Mouse (Mus musculus) kidney, postnatal 4 days (tissue): ENCODE measurements around the gene Tmem223.

ENCODE experiments used
- DNase-seq, 2 experiments: peaks; one replicate each; pipeline ENCODE4 v3.0.0; 2021; ENCODE audit warnings: mixed read lengths in 2 of 2

Tmem223 gene

DNA sequence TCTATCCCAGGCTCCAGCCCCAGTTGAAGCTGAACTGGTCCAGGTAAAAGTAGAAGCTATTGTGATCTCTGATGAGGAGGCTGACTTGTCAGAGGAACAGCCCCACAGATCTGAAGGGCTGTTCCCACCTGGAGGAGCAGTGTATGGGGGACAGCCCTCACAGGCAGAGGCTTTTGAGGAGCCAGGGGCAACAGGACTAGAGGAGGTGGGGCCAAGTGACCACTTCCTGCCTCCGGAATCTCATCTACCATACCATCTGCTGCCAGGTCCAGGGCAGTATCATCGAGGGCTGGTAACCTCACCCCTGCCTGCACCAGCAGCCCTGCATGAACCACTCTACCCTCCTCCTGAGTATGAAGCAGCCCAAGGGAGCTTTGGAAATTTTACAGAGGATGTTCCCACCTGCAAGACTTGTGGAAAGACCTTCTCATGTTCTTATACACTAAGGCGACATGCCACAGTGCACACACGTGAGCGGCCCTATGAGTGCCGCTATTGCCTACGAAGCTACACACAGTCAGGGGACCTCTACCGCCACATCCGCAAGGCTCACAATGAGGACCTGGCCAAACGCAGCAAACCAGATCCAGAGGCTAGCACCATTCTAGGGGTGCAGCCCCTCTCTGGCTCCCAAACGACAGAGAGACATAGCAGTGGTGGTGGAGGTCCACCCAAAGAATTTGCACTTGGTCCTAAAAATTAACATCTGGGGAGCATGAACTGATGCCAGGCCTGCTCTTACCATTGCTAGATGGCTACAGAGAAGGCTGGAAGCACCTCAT is 33.3 kb downstream of the Tmem223 start:
- no peak for DNase-seq

DNA sequence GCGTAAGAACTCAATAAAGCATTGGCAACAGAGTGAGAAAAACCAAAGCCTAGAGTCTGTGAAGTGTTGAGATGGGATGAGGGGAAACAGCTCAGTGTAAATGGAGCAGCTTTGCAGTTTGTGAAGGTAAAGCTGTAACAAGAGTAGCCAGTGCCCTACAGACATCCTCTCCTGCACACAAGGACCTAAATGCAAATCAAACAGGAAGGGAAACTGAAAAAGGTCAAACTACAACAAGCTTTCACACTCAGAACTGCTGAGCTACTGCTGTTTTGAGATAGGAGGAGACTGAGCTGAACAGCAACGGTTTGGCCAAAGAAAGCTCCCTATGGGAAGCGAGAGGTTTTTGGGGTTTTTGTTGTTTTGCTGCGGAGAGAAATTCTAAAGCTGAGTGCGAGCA is 36.0 kb downstream of the Tmem223 start:
- no peak for DNase-seq

DNA sequence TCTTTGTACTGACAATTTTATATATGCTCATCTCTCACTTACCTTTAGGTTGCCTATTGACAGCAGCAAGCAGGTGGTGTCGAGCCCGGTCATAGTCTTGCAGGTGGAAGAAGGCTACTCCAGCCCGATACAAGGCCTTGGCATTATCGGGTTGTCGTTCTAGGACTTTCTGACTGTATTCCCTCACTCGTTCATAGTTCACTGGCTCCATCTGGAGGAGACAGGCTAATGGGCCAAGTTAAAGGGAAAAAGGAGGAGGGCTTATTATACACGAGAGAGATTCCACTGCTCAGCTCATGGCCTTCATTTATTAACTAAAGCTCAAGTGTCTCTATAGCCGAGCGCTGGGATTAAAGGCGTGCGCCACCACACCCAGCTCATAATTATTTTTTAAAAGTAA is 45.0 kb downstream of the Tmem223 start:
- peak; percentile 27 to 52 for DNase-seq

DNA sequence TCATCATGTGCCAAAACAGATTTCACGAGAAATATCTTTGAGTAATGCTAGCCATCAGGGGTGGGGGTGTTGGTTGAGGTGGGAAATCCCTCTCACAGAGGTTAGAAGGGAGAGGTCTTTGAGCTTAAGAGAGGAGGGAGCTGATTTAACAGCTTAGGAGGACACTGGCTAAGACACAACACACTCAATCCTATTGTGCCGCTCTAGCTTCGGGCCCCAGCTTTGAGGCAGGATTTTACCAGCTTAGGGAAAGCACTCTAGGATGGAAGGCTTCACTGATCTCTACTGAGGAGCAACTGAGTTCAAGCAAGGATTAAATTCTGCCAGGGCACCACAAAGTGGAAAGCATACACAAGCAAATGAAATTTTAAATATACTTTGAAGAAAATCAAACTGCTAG is 46.2 kb downstream of the Tmem223 start:
- DNase-seq: no peak

DNA sequence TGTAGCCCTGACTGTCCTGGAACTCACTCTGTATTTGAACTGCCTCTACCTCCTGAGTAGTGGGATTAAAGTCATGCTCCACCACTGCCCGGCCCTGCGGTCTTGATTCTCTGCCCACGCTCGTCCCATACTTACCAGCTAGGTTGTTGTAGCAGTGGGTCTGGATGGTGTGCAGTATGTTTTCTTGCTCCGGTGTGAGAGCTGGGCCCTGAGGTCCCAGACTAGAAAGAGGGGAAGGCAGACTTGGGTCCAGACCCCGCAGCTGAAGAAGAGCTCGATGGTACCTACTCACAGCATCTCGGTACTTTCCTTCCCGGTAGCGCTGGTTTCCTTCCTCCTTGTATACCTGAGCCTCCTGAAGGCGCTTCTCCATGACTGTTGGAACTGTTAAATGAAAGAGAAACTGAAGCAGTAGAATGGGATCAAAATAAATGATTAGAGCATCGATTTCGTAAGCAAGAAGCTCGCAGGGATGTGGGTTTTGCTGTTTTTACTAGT is 47.6 kb downstream of the Tmem223 start:
- DNase-seq: peak in 1 of 2 experiments; percentile 20

DNA sequence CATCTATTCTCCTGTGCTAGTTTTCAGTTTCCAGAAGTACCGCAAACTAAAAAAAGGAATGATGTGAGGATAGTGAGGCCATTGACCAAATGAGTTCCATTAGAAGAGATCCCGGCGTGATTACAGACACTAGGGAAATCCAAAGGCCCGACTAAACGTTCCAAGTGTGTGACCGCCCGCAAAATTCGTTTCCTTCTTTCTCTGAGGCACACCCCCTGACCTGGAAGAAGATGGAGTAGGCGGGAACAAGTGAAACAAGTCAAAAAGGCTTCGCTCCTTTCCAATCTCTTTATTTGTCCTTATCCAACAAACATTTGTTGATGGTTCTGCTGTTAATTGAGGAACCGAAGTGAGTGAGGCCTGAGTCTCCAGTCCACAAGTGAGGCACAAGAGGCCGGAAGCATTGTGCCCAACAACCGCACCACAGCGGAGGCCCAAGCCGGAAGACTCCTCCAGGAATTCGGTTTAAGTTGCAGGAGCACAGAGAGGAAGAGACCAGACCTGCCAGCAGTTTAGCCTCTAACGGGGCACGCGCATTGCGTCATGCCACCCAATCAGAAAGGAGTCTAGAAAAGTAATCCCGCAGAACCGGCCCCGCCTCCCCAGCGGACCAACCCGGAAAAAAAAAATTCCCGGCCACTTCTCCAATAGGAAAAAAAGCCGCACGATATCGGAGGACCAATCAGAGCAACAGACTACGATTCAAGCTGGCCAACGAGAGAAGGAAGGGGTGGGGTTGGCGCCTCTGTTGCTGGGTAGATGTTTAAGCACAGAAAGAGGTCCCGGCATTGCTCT is 48.2 kb downstream of the Tmem223 start, which contains the start of gene Ttc9c:
Ttc9c (minus strand) TSS at position 533 of the 795 bp plus-strand sequence.
- peak; percentile 96 to 98 for DNase-seq

DNA sequence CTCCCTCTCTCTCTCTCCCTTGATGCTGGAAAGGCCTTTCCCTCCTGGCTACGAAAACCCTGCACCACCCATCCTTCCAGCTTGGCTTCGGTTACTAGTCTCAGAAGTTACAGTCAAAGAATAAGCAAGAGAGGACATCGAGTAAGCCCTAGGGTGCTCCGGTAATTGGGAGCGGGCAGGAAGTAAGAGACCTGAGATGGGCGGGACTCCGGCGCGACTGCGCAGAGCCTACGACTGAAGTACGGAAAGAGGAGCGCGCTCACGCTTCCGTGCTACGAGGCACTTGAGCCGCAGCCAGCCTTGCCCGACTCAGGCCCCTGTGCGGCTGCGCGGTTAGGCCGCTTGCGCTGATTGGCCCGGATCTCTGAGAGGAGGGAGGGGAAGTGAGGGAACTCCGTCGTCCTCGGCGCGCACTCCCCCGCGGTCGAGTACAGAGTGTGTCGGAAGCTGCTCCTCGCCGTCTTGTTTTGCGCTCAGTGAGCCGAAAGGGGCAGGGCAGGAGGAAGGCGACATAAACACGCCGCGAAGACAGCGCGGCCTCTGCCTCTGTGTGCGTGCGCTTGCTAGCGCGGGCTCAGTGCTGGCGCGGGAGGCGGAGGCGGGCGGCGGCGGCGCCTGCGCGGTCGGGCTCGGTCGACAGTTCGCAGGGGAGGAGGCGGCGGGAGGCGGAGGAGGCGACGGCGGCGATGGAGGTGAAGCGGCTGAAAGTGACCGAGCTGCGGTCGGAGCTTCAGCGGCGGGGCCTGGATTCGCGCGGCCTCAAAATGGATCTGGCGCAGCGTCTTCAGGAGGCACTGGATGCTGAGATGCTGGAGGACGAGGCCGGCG is 49.0 kb downstream of the Tmem223 start, which contains the start of gene Hnrnpul2:
Hnrnpul2 (plus strand) TSS at position 415 of the 828 bp plus-strand sequence.
- DNase-seq: peak; percentile 98 to 99

DNA sequence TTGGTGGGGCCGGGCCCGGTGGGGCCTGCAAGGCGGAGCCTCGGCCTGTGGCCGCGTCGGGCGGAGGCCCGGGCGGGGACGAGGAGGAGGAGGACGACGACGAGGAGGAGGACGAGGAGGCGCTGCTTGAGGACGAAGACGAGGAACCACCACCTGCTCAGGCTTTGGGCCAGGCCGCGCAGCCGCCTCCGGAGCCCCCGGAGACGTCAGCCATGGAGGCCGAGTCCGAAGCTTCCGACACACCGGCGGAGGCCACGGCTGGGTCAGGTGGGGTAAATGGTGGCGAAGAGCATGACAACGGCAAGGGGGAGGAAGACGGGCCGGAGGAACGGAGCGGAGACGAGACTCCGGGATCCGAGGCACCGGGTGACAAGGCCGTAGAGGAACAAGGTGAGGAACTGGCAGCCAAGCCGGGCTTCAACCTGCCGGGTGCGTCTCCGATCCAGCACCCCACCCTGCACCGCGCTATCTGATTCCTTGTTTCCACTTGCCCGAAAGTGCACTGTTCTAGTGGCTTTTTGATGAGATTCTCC is 49.7 kb downstream of the Tmem223 start:
- no peak for DNase-seq

DNA sequence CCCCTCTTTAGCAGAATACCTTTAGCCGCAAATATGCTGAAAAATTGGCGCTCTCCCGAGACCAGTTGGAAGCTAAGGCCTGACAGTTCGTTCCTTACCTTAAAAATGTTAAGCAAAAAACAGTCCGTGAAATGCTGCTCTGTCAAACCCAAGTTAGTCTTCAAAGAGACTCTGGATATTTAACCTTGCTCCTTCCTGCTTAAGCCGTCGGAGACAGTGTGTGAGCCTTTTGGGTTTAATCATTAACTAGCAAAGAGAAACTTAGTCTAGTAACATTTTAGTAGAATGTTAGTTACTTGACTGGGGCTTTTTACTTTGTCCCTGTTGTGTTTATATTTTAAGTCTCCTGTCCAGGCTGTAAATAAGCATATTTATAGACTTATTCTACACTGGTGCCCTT is 50.4 kb downstream of the Tmem223 start:
- peak in 1 of 2 experiments; percentile 33 for DNase-seq
